Mouse (Mus musculus): ENCODE measurements around the gene Gm17018.

The Gm17018 gene

DNA sequence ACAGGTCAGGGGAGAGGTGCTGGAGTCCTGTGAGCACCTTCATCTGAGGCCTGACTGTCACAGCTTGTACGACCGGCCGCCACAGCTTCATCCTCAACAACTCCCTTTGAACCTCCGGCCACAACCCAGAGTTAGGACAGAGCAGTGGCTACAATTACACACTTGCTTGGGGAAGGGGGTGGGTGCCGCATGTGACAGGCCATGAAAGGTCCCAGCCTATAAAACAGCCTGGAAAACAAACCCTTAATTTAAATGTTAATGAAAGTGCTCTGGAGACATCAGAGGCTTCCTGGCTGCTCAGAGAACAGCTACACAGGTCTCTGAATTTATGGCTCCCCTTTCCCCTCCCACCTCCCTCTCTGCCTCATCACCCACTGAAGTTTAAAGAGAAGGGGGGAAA lies 61.7 kb downstream of the Gm17018 start:
- no peak for DNase-seq (ENCODE audit: low spot score in 2 of 2)

DNA sequence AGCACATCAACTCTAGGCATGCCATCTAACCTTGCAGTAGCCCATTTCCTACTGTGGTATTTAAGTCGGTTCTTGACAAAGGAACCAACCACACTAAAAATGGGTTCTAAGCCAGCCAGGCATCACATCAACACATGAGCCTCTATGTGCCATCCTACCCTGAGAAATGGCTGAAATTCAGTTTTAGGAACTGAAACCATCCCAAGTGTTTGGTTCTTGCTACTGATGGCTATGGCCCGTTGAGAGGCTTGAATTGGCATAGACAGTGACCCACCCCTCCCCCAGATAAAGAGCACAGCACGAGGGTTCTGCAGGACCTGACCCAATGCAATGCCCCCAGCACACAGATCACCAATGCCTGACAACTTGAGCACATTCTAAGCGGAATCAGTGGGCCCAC lies 63.3 kb downstream of the Gm17018 start:
- no peak for DNase-seq (ENCODE audit: low spot score in 2 of 2)

DNA sequence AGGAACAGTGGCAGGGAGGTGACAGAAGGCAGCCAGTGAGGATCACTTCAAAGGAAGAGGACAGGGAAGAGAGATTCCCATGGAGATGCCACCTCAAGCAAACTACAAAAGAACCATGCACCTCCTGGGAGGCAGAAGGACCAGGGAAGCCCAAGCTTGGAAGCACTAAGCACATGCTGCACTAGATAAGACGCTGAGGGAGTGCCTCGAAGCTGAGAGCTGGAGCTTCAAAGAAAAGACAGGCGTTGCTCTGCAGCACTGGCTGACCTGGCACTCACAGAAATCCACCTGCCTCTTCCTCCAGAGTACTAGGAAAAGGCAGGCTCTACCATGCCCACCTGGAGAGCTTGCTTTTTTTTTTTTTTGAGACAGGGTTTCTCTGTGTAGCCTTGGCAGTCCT lies 66.6 kb downstream of the Gm17018 start:
- DNase-seq (ENCODE audit: low spot score in 2 of 2), result no peak

DNA sequence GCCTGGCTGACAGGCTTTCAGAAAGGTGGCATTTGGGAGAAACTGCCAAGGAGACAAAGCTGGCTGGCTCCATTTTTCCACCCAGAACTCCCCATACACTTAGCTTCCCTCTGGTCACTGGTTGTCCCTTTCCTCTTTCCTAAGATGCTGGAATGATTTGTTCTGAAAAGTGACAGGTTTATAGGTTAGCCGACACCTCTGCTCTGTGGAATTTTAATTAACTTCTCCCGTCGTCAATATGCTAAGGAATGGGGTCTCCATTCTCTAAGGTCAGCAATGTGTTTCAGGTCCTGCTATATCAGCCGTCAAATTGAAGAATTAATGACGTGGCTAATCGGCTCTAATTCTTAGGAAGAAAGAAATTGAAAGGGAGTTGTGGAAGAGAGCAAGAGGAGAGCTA lies 68.2 kb downstream of the Gm17018 start:
- DNase-seq (ENCODE audit: low spot score in 2 of 2), result no peak

DNA sequence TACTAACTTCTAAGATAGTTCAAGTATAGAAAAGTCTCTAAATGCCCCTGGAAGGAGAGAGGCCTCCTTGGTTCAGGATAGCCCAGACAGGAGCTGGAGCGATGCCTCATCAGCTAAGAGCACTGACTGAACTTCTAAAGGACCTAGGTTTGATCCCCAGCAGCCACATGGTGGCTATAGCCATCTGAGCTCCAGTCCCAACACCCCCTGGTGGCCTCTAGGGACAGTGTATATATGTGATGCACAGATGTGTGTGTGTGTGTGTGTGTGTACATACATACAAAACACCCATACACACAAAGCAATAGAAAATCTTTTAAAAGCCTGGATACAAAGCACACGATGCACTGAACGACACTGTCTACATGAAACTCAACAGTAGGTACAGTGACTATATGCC lies 68.8 kb downstream of the Gm17018 start:
- no peak for DNase-seq (ENCODE audit: low spot score in 2 of 2)

Measured in cerebellum, postnatal 4 days (tissue).